11 mouse cellular contexts compared by ENCODE assay signal in the genomic region with DNA sequence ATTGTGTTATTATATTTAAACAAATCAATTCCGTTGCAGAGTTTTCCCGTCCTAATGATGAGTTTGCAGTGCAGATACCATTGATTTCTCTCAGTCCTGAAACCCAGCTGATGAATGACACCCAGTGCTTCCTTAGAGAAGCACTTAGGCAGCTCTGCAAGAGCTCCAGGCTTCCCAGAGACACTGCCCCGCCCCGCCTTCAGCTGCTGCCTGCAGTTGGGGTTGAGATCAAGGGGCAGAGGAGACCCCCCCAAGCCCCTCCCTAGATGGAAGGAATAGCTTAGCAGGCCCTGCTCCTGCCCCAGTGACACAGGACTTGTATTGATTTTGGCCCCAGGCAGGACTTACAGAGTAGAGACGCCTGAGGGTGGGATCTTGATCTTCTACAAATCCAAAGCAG. TPM values are rescaled to one million over a fixed set of nuclear protein-coding genes. Genes with fewer than 3 reads are reported as not detected.
A peak's percentile ranks its signal among the peaks of the same experiment; 100 is the strongest.
DNase-seq lines count a peak whose midpoint lies in the region; ATAC-seq and TF ChIP-seq lines count a peak whose summit lies in the region.
"Had no signal": no experiment of that assay in that cellular context is flagged by ENCODE, and none has a peak within 500 bp of the region (broad histone marks: within the 10 kb centered on the region; RNA-seq: fewer than 3 reads in every experiment).

No protein-coding gene starts in this region.

- TF ChIP-seq POLR2A in myocyte (IDR thresholded peaks at IDR 0.05; ENCODE audit: insufficient read length, low read depth) = no peak

- H3K79me2 ChIP-seq in myocyte (ENCODE audit: control insufficient read depth, insufficient read depth) = peaks cover 91% of the 10 kb centered on the region

- H3K27ac ChIP-seq in kidney, embryonic 15.5 days = peak overlapping the region; percentile 25; the same call in 1 of the 2 replicates
- H3K27ac ChIP-seq in hindbrain, embryonic 15.5 days (replicated peaks) = peak overlapping the region; percentile 62; the same call in 1 of the 2 replicates

- H3K4me1 ChIP-seq in kidney, embryonic 15.5 days = peaks cover 90% of the 10 kb centered on the region
- H3K4me1 ChIP-seq in hindbrain, embryonic 15.5 days (replicated peaks) = peaks cover 79% of the 10 kb centered on the region

- H3K9me3 ChIP-seq in kidney, embryonic 15.5 days (replicated peaks) = no peaks in the 10 kb centered on the region
- H3K9me3 ChIP-seq in hindbrain, embryonic 15.5 days = no peaks in the 10 kb centered on the region
- H3K9me3 ChIP-seq: neural tube, embryonic 12.5 days had no signal

- no peak overlapping the region for H3K9ac ChIP-seq in kidney, embryonic 15.5 days
- no peak overlapping the region for H3K9ac ChIP-seq in hindbrain, embryonic 15.5 days

- H3K27me3 ChIP-seq in kidney, embryonic 15.5 days = no peaks in the 10 kb centered on the region
- no peaks in the 10 kb centered on the region for H3K27me3 ChIP-seq in hindbrain, embryonic 15.5 days
- H3K27me3 ChIP-seq in myocyte (ENCODE audit: control insufficient read depth, insufficient read depth, insufficient read length) = no peaks in the 10 kb centered on the region
- H3K27me3 ChIP-seq: neural tube, embryonic 12.5 days had no signal

- peaks cover 24% of the 10 kb centered on the region for H3K36me3 ChIP-seq in kidney, embryonic 15.5 days
- no peaks in the 10 kb centered on the region for H3K36me3 ChIP-seq in hindbrain, embryonic 15.5 days
- H3K36me3 ChIP-seq in myocyte (ENCODE audit: control insufficient read depth, insufficient read depth) = peaks cover 11% of the 10 kb centered on the region

- H3K4me2 ChIP-seq in kidney, embryonic 15.5 days = no peak overlapping the region
- no peak overlapping the region for H3K4me2 ChIP-seq in hindbrain, embryonic 15.5 days
- no peak overlapping the region for H3K4me2 ChIP-seq in myocyte (ENCODE audit: low read depth)
- H3K4me2 ChIP-seq: neural tube, embryonic 12.5 days had no signal

- no peak overlapping the region for H3K4me3 ChIP-seq in kidney, embryonic 15.5 days (replicated peaks)
- no peak overlapping the region for H3K4me3 ChIP-seq in hindbrain, embryonic 15.5 days
- no peak overlapping the region for H3K4me3 ChIP-seq in myocyte
- H3K4me3 ChIP-seq: neural tube, embryonic 12.5 days had no signal

- no peak overlapping the region for H3ac ChIP-seq in myocyte (ENCODE audit: control insufficient read depth, insufficient read length)

- DNase-seq in adrenal gland, postnatal 14 days = peak; percentile 13
- no peak for DNase-seq in adrenal gland, adult 18-20 months (ENCODE audit: low spot score in 2 of 2)
- no peak for DNase-seq in kidney, postnatal 10 days
- DNase-seq in right cerebral cortex, postnatal 10 days (ENCODE audit: low spot score in 2 of 2) = no peak
- DNase-seq in gastrocnemius, postnatal 36 days = no peak
- DNase-seq: adrenal gland, adult 8-10 months; lung, adult 2 months had no signal

- intact Hi-C loops in gastrocnemius, postnatal 36 days (cut with DNase I) = no loop called here

- ATAC-seq in kidney, embryonic 15.5 days (replicated peaks; ENCODE audit: low FRiP score) = no peak
- ATAC-seq in hindbrain, embryonic 15.5 days (ENCODE audit: low FRiP score, low read depth) = no peak

- WGBS in kidney, embryonic 15.5 days = 36% methylated on average over 5 of the region's 5 CpGs
- 29% methylated on average over 5 of the region's 5 CpGs for WGBS in hindbrain, embryonic 15.5 days

TF ChIP-seq in myocyte, 11 proteins besides CTCF, POLR2A, EP300 and RAD21:
- TF ChIP-seq POLR2AphosphoS2 (IDR thresholded peaks at IDR 0.05; ENCODE audit: insufficient read length, low read depth) (no peak), USF1 (IDR thresholded peaks at IDR 0.05; ENCODE audit: low read depth) (no peak), MYOG (IDR thresholded peaks at IDR 0.05; ENCODE audit: control insufficient read depth in 1 of 3, insufficient read depth in 1 of 3, insufficient read length in 2 of 3, low read depth in 2 of 3) (peak in 1 of 3 experiments; percentile 87), MYOD1 (IDR thresholded peaks at IDR 0.05; ENCODE audit: control insufficient read depth in 1 of 3, insufficient read length in 2 of 3, low read depth in 2 of 3) (peak in 1 of 3 experiments; percentile 59), TCF12 (IDR thresholded peaks at IDR 0.05; ENCODE audit: insufficient read depth, poor library complexity, severe bottlenecking) (peak; percentile 8), E2F4 (IDR thresholded peaks at IDR 0.05; ENCODE audit: insufficient read depth) (no peak)

RNA-seq across cellular contexts. Expression of a gene that starts 53.0 kb away (rescaled TPM):
- total RNA-seq in adrenal gland, postnatal 14 days (2021) = 96.4 and 96.9 TPM in 2 replicates
- total RNA-seq in adrenal gland, adult 18-20 months (2021) = 100 to 1,000 TPM in 1 of 2 experiments, 10 to 100 TPM in 1; 89.1 to 116 TPM
- polyA plus RNA-seq in kidney, embryonic 15.5 days (2015; fragmentation: Nextera tagmentation; extraction: Ambion mirVana) = 41.8 and 47.3 TPM in 2 replicates
- 70.9 and 72.6 TPM in 2 replicates for polyA plus RNA-seq in hindbrain, embryonic 15.5 days (2015; fragmentation: Nextera tagmentation; extraction: Ambion mirVana)
- polyA plus RNA-seq in myocyte (2012; fragmentation: generic; extraction: Trizol) = 34.5 TPM
- 10 to 100 TPM; 24.3 to 27.2 TPM for total RNA-seq in gastrocnemius, postnatal 36 days (2021)
